Mouse (Mus musculus) frontal cortex, postnatal 36 days (tissue): ENCODE measurements around the gene Ghr.

Experiments
- DNase-seq, 2 experiments: peaks; one replicate each; pipeline ENCODE4 v3.0.0; 2022; ENCODE audit warnings: low spot score in 2 of 2

Ghr gene

GRCm38 (mm10) chr15:3582807-3583636 lies at the start of gene Ghr:
Gene Ghr (minus strand): TSS chr15:3583492.
- DNase-seq = peak; percentile 84 to 89

GRCm38 (mm10) chr15:3622746-3623145 lies 39.5 kb upstream of the Ghr start:
- DNase-seq = no peak

- no peak for DNase-seq
Measured at GRCm38 (mm10) chr15:3620368-3620767, 37.1 kb upstream of the Ghr start.

- no peak for DNase-seq
Measured at GRCm38 (mm10) chr15:3618311-3618710, 35.0 kb upstream of the Ghr start.

- no peak for DNase-seq
Measured at GRCm38 (mm10) chr15:3611961-3612360, 28.7 kb upstream of the Ghr start.

- no peak for DNase-seq
Measured at GRCm38 (mm10) chr15:3607951-3608350, 24.7 kb upstream of the Ghr start.

GRCm38 (mm10) chr15:3602098-3602486 lies 18.8 kb upstream of the Ghr start:
- DNase-seq = no peak

- no peak for DNase-seq
Measured at GRCm38 (mm10) chr15:3601422-3602097, 18.3 kb upstream of the Ghr start.

GRCm38 (mm10) chr15:3587879-3588278 lies 4.6 kb upstream of the Ghr start:
- no peak for DNase-seq

- no peak for DNase-seq
Measured at GRCm38 (mm10) chr15:3584361-3584760, 1.1 kb upstream of the Ghr start.

- DNase-seq = peak; percentile 46 to 57
Measured at GRCm38 (mm10) chr15:3581861-3582806, 1.2 kb downstream of the Ghr start.

- DNase-seq = no peak
Measured at GRCm38 (mm10) chr15:3581337-3581736, 2.0 kb downstream of the Ghr start.

GRCm38 (mm10) chr15:3580216-3580615 lies 3.1 kb downstream of the Ghr start:
- DNase-seq = peak in 1 of 2 experiments; percentile 13

GRCm38 (mm10) chr15:3578286-3578980 lies 4.9 kb downstream of the Ghr start:
- DNase-seq = no peak

- no peak for DNase-seq
Measured at GRCm38 (mm10) chr15:3569178-3569903, 14.0 kb downstream of the Ghr start.

- DNase-seq = no peak
Measured at GRCm38 (mm10) chr15:3564570-3564969, 18.7 kb downstream of the Ghr start.

- DNase-seq = no peak
Measured at GRCm38 (mm10) chr15:3563929-3564516, 19.3 kb downstream of the Ghr start.

- no peak for DNase-seq
Measured at GRCm38 (mm10) chr15:3563473-3563872, 19.8 kb downstream of the Ghr start.

- no peak for DNase-seq
Measured at GRCm38 (mm10) chr15:3558524-3558923, 24.8 kb downstream of the Ghr start.

GRCm38 (mm10) chr15:3544289-3544688 lies 39.0 kb downstream of the Ghr start:
- DNase-seq = no peak
